Mouse (Mus musculus) lung, embryonic 16.5 days (tissue): ENCODE data around the gene Troap. TPM values are rescaled to one million over a fixed set of nuclear protein-coding genes. Genes with fewer than 3 reads are reported as not detected.
A peak's percentile ranks its signal among the peaks of the same experiment; 100 is the strongest.

Source experiments
- ATAC-seq: fragments of 200-750 bp; cut with Nextera tagmentation; 2 replicates; pipeline ENCODE4 v1.8.0; 2017; ENCODE audit warnings: low read depth, mild to moderate bottlenecking, moderate library complexity
- H3K27ac ChIP-seq: fragments of 300-500 bp; sonication (generic); 2 replicates; pipeline ENCODE4 v1.5.1; 2014; ENCODE audit warnings: mild to moderate bottlenecking, control low read depth, low read length
- H3K27me3 ChIP-seq: fragments of 300-500 bp; sonication (generic); 2 replicates; pipeline ENCODE4 v1.6.1; 2014; ENCODE audit warnings: low read depth, low read length, mixed read lengths; ENCODE audit not compliant: control insufficient read depth, insufficient read depth
- H3K36me3 ChIP-seq: fragments of 300-500 bp; sonication (generic); 2 replicates; pipeline ENCODE4 v1.6.1; 2014; ENCODE audit warnings: low read length; ENCODE audit not compliant: control insufficient read depth, insufficient read depth
- H3K4me1 ChIP-seq: fragments of 300-500 bp; sonication (generic); replicated peaks from 2 replicates; pipeline ENCODE4 v1.6.1; 2014; ENCODE audit warnings: low read length, mixed read lengths; ENCODE audit not compliant: control insufficient read depth, insufficient read depth
- H3K4me2 ChIP-seq: fragments of 300-500 bp; sonication (generic); 2 replicates; pipeline ENCODE4 v1.6.1; 2014; ENCODE audit warnings: low read depth, low read length, control low read depth
- H3K4me3 ChIP-seq: fragments of 300-500 bp; sonication (generic); 2 replicates; pipeline ENCODE4 v1.5.1; 2014; ENCODE audit warnings: mild to moderate bottlenecking, low read length, control low read depth
- H3K9ac ChIP-seq: fragments of 300-500 bp; sonication (generic); 2 replicates; pipeline ENCODE4 v1.6.1; 2014; ENCODE audit warnings: low read length, control low read depth
- H3K9me3 ChIP-seq: fragments of 300-500 bp; sonication (generic); 2 replicates; pipeline ENCODE4 v1.6.1; 2016; ENCODE audit warnings: low read length; ENCODE audit not compliant: control insufficient read depth
- whole genome bisulfite sequencing: fragments of 180-500 bp; shearing (Covaris S2); extraction: QIAGEN DNeasy Blood & Tissue Kit; methylation state at CpG from one replicate; pipeline ENCODE4 v1.1.7; 2014; 5-methylcytosine and 5-hydroxymethylcytosine counted together
- microRNA-seq: library from miRNA; unstranded; fragments of <30 nt; microRNA quantifications from one replicate; pipeline ENCODE4, GENCODE M21; 2016
- polyA plus RNA-seq: library from polyadenylated mRNA; unstranded; fragments of >200 nt; fragmentation: Nextera tagmentation; extraction: Ambion mirVana; gene quantifications from 2 replicates; pipeline ENCODE4 v1.2.1, GENCODE M21; 2015

Gene Troap
- polyA plus RNA-seq, 1 experiment from 2014 or later: 39.5 TPM

DNA sequence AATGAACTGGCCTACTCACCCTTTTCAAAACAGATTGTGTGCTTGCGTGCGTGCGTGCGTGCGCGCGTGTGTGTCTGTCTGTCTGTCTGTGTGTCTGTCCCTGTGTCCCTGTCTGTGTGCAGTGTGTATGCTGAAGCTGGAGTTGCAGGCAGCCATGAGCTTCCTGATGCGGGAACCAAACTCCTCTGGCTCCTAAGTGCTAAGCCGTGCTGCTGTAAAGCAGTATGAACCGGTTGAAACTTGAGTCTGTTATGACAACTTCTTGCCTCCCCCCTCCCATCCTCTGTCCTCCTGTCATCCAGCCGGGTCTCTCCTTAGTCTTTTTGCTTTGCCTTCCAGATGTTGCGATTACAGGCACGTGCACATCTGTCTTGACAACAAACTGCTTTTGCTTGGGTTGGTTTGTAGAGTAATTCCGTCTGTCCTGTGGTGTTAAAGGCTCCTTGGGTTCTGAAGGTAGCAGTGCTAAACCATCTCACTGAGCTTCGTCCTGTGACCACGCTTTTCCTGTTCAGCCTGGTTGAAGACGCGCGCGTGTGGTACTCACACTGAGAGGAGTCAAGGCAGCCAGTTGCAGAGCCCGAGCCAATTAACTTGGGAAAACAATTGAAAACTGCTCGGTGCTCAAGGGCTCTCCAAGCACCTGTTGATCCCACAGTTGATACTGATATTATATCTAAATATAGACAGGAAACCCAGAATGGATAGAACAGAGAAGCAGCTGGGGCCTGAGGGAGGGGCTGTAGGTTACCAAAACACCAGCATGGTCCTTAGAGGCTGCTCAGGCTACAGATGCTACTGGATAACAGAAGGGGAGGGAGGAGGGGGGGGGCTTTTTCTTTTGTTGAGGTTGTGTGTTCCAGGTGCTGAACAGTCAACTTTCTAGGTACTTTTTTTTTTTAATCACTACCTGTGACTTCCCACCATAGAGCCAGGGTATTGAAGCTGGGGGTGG lies 55.9 kb downstream of the Troap start:
- H3K4me2 ChIP-seq: no peak overlapping the region
- no peak overlapping the region for H3K9ac ChIP-seq
- 50% methylated on average over 22 of the region's 22 CpGs for WGBS

More for the DNA sequence above, 55.9 kb downstream of the Troap start:
- ATAC-seq: no peak
- Histone ChIP-seq H3K9me3 (no peaks in the 10 kb centered on the region), H3K27me3 (no peaks in the 10 kb centered on the region), H3K4me1 (peaks cover 21% of the 10 kb centered on the region), H3K4me3 (no peak overlapping the region), H3K27ac (no peak overlapping the region), H3K36me3 (no peaks in the 10 kb centered on the region)

Small RNAs within 50 kb of the gene (microRNA-seq; reads per million reads assigned to microRNA genes)
- gene Mir6960: 2.6 reads per million, percentile 6 among the genes with 10 or more reads in this experiment

Other genes starting within 250 kb of the Troap start
- 106 TPM in 2 replicates for gene Prkag1, start 243.1 kb upstream of the Troap start, polyA plus RNA-seq
- gene Kmt2d, start 203.4 kb upstream of the Troap start, polyA plus RNA-seq: 11.9 and 12.7 TPM in 2 replicates
- 9.4 and 12.1 TPM in 2 replicates for gene Rhebl1, start 180.0 kb upstream of the Troap start, polyA plus RNA-seq
- gene Dhh, start 176.0 kb upstream of the Troap start, polyA plus RNA-seq: 1.4 and 2.4 TPM in 2 replicates
- gene Lmbr1l, start 156.3 kb upstream of the Troap start, polyA plus RNA-seq: 15.7 and 17.3 TPM in 2 replicates
- 1,812 and 1,892 TPM in 2 replicates for gene Tuba1b, start 140.0 kb upstream of the Troap start, polyA plus RNA-seq
- gene Gm49450, start 121.0 kb upstream of the Troap start, polyA plus RNA-seq: not detected in 2 replicates
- gene Tuba1a, start 120.9 kb upstream of the Troap start, polyA plus RNA-seq: 870 and 906 TPM in 2 replicates
- 226 and 230 TPM in 2 replicates for gene Tuba1c, start 44.7 kb upstream of the Troap start, polyA plus RNA-seq
- gene Prph, start 19.4 kb upstream of the Troap start, polyA plus RNA-seq: 3.9 and 4.5 TPM in 2 replicates
- gene C1ql4, start 13.2 kb downstream of the Troap start, polyA plus RNA-seq: not detected in 2 replicates
- gene Dnajc22, start 18.6 kb downstream of the Troap start, polyA plus RNA-seq: 1.6 and 2.4 TPM in 2 replicates
- 27.1 and 30.1 TPM in 2 replicates for gene Spats2, start 51.3 kb downstream of the Troap start, polyA plus RNA-seq
- 0.69 and 0.82 TPM in 2 replicates for gene Kcnh3, start 150.3 kb downstream of the Troap start, polyA plus RNA-seq
- 131 and 135 TPM in 2 replicates for gene Mcrs1, start 177.4 kb downstream of the Troap start, polyA plus RNA-seq
- gene Prpf40b, start 220.5 kb downstream of the Troap start, polyA plus RNA-seq: 54.0 and 55.1 TPM in 2 replicates
- 0.15 and 0.23 TPM in 2 replicates for gene Fam186b, start 221.3 kb downstream of the Troap start, polyA plus RNA-seq